Mouse (Mus musculus) thymus, postnatal 36 days (tissue): ENCODE results near the gene Cox17.

ENCODE experiments used
- DNase-seq, 2 experiments: peaks; one replicate each; pipeline ENCODE4 v3.0.0; 2022; ENCODE audit warnings: mixed read lengths in 2 of 2

The Cox17 gene

GRCm38 (mm10) chr16:38349881-38350280 is 3.1 kb downstream of the Cox17 start:
- DNase-seq: no peak

DNA sequence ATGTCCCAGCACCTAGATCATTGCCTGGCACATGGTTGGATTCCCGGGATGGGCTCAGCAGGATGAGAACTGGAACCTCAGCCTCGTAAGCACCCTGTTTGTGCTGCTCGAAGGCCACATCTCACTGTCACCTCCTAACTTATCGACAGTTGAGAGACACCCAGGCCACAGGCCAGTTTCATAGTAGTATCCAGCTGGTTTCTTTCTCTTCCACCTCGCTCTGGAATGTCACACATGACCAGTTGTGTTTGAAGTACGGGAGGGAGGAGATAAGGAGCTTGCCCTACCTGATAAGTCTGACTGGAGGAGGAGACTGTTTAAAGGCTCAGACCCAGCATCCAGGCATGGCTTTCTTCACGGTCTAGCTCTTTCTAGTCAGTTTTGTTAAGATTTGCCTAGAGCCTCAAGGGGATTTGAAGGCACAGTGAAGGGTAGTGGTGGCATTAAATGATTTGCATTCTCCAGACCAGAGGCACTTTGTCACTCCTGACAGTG is 3.6 kb downstream of the Cox17 start:
- DNase-seq: no peak

DNA sequence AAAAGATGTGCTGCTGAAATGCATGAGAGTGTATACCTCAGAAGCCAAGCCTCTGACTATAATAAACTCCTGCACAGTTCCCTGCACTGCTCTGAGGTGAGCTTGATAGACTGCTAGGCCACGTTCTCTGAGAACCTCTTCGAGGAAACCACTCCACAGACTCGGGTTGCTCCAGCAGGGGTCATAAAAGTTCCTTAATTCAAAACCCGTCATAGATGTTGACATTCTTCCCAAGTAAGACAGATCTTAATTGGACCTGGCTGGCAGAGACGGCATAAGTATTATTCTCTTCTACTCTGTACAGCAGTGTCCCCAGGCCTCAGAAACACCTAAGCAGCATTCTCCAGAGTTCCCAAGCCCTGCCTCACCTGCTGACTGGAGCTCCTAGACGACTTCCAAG is 4.1 kb downstream of the Cox17 start:
- no peak for DNase-seq

DNA sequence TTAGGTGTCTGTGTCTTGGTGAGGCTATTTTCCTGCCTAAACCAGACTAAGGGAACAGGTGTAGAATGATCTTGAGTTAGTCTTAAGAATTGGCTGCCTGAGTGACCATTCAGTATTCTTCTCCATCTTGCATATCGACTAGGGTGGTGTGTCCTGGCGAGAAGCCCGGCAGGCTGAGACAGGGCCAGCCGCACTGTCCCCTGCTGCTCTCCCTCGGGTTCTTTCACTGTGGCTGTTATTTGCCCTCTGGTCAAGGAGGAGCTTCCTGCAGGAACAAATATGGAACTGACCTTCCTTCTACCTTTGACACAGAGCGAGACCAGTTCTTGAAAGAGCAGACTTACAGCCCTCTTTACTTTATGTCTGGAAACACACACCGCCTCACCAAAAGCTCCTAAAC is 5.2 kb downstream of the Cox17 start:
- no peak for DNase-seq

DNA sequence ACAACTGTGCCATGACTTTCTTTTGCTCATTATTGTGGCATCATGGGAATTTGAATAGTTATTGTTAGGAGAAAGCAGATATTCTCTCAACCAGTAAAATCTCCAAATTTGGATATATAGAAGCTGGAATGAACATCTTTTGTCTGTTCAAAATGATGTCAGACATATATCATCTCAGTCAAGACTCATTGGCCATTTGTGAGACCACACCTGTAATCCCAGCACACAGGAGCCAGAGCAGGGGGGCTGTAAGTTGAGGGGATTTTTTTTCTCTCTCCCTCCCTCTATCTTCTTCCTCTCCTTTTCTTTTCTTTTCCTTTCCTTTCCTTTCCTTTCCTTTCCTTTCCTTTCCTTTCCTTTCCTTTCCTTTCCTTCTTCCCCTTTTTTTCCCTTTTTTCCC is 6.1 kb downstream of the Cox17 start:
- DNase-seq: no peak

GRCm38 (mm10) chr16:38353642-38354041 is 6.9 kb downstream of the Cox17 start:
- DNase-seq: no peak

DNA sequence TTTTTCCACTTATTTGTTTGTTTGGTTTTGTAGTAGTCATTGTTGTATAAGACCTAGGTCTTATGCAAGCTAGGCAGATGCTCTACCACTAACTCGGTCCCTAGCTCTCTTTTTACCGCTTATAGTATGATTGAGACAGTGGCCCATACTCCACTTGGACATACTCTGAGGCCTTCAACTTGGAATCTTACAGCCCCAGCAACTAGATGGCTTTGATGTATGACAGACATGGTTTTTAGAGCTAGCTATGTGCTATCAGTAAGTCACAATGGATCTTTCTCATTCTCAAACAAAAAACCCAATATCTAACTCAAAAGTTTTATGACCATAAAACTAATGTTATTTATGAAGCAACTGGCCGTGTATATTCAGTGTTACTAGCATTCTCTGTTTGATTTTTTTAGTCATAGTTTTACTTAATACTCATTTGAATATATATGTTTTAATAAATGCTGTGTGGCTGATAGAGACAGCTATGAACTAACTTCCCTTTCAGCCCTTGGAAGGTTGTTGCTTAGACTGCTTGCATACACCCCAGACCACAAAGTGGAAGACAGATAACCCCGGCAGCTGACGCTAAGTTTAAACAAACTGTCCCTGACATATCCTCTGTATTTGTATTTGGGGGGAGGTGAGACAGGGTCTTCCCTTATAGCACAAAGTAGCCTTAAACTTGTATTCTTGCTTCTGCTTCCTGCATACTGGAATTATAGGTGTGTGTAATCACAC is 7.6 kb downstream of the Cox17 start:
- no peak for DNase-seq

- DNase-seq: no peak
Measured at GRCm38 (mm10) chr16:38358256-38358812, 11.5 kb downstream of the Cox17 start.

DNA sequence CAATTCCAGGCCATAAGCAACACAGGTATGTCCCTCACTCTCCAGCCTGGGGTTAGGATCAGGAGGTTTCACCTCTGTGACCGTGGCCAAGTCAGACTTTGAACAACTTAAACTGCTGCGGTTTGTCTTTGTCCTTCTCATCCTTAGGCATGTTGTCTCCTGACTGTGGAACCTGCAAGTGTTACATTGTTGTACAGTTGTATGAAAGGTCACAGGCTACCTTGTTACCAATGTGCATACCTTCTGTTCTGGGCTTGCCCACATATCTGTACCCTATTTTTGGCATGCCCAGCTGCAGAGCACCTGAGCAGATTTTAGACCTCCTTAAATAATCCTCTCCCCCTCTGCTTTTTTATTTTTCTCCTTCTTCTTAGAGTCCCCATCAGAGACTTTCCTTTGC is 12.4 kb downstream of the Cox17 start:
- no peak for DNase-seq

GRCm38 (mm10) chr16:38359857-38360256 is 13.1 kb downstream of the Cox17 start:
- no peak for DNase-seq

DNA sequence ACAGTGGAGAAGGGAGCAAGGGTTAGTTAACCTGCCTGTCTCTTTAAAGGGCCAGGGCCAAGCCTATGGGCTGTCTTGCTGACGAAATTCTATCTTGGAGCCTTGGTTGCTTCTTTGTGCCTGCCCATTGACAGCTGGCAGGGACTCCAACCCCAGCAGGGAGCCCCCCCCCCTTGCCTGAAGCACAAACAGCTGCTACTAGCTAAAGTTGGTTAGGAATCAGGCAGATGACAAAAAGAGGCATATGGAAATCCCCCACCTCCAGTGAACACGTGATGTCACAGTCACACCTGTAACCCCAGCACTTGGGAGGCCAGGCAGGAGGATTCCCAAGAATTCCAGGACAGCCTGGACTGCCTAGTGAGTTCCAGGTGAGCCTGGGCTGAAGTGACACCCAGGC is 13.5 kb downstream of the Cox17 start:
- no peak for DNase-seq

DNA sequence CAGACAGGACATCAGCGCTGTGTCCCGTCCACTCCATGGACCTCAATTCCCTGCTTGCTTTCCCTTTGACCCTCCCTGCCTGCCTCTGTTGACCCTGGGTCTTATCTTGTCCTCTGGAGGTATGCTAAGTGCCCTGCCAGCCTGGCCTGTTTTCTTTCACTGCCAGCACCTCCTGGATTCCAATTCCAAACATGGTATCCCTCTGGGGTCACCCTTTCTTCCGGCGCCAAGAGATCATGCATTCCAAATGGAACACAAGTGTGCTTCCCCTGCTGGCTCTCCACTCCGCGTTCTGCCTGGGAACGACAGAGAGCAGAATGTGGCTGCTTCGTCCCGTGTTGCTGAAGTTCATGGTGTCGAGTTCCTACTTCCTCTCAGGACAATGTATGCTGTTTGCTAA is 15.1 kb downstream of the Cox17 start, which contains the start of gene Popdc2:
Gene Popdc2 (plus strand): TSS at position 277 of the 400 bp plus-strand sequence.
- DNase-seq: no peak

DNA sequence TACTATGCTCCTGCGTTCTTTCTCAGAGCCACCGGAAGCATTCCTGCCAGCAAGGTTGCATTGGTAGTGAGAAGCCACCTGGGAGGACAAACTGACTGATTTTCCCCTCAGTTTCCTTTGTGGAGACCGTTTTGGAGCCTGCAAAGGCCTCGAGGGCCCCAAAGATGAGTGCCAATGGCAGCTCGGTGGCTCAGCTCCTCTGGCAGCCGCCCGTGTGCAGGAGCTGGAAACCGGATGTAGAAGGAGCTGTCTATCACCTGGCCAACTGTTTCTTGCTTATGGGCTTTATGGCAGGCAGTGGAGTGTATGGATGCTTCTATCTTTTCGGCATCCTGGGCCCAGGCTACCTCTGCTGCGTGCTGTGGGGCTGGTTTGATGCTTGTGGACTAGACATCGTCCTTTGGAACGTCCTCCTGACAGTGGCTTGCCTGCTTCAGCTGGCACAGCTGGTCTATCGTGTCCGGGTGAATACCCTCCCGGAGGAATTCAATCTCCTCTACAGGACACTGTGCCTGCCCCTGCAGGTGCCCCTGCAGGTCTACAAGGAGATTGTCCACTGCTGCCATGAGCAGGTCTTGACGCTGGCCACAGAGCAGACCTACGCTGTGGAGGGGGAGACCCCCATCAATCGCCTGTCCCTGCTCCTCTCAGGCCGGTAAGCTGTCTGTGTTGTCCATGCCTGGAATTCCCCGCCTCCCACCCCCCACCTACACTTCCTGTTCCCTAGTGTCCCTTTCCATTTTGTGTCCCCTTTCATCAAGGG is 15.9 kb downstream of the Cox17 start:
- no peak for DNase-seq

DNA sequence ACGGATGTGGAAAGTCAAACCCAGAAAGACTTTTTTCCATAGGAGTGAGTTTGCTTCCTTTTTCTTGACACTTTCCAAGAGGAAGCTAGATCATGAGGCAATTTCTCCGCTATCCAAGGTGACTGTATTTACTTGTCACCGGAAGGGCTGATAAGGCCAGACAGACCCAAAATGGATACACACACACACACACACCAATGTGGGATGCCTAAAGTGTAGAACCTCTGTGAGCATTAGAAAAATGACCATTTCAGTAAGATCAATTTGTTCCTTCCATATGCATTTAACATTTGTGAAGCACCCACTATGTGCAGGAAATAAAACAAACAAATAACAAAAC is 16.4 kb downstream of the Cox17 start:
- DNase-seq: no peak

GRCm38 (mm10) chr16:38363657-38364056 is 16.9 kb downstream of the Cox17 start:
- DNase-seq: no peak

- no peak for DNase-seq
Measured at GRCm38 (mm10) chr16:38365390-38365789, 18.6 kb downstream of the Cox17 start.

- no peak for DNase-seq
Measured at GRCm38 (mm10) chr16:38366231-38366630, 19.4 kb downstream of the Cox17 start.

GRCm38 (mm10) chr16:38368336-38368735 is 21.5 kb downstream of the Cox17 start:
- no peak for DNase-seq

GRCm38 (mm10) chr16:38369000-38369399 is 22.2 kb downstream of the Cox17 start:
- no peak for DNase-seq

GRCm38 (mm10) chr16:38369431-38369830 is 22.6 kb downstream of the Cox17 start:
- no peak for DNase-seq

DNA sequence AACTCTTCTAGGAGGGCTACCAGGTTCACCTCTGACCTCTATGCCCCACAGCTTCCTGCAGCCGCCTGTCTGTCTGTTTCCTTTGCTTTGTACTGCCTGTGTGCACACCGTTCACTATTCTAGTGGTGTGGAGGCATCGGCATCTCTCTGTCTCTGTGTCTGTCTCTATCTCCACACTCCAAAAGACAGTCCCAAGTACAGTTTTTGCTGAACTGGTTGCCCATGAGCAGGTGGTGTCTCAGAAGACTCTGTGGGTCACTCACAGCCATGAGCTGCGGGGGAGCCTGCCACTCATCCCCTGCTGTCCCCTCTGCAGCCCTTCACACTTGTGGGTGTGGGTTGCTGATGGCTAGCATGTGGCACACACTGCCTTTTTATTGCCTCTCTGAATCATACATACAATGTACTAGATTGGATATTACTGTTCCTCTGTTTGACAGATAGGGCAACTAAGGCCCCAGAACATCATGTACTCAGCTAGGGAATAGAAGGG is 23.2 kb downstream of the Cox17 start:
- DNase-seq: no peak

- DNase-seq: no peak
Measured at GRCm38 (mm10) chr16:38370633-38371374, 24.0 kb downstream of the Cox17 start.

- no peak for DNase-seq
Measured at GRCm38 (mm10) chr16:38371705-38372296, 25.0 kb downstream of the Cox17 start.
